Mouse (Mus musculus): Measurements from ENCODE around the gene Scrn2. TPM values are rescaled to one million over a fixed set of nuclear protein-coding genes. Genes with fewer than 3 reads are reported as not detected.

The Scrn2 gene
- polyA plus RNA-seq (2012), result 0.27 and 0.41 TPM in 2 replicates

DNA sequence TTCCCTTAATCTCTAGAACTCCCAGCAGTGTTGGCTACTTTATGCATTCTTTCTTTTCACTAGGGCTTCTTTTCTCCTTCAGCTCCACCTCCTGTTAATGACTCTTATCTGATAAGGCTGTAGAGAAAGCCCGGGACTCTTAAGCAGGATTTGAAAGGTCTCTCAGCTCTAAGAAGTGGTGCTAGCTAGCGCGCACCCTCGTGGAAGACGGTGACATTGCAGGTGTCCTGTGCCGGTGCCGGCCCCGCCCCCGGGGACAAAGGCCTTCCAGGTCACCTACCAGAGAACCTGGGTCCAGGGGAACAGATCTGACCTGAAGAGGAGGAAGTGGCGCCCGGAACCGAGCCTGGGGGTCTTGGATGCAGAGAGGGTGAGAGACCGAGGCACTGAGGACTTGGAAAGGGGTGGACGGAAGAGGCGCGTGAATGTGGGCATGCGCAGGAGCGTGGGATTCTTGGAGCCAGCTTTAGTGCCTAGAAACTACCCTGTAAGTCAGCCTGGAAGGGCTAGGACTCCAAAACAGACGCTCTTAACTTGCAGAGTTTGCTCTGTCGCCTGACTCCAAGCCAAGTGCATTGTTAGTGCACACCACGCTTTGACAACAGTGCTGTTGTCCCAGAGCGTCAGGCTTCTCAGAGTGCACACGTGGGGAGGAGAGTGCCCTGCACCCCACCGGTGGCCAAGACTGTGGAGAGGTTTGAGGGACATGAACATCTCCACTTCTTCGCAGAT lies at the start of gene Scrn2:
Gene Scrn2, plus strand, starts transcription at position 253 of the 732 bp plus-strand sequence.
- peaks cover 25% of the 10 kb centered on the region for H3K4me1 ChIP-seq (ENCODE audit: control insufficient read depth)
- TF ChIP-seq TAL1 (IDR thresholded peaks at IDR 0.05; ENCODE audit: low read length) (no peak), GATA1 (IDR thresholded peaks at IDR 0.05; ENCODE audit: low read length) (peak; percentile 69)
- peaks cover 3% of the 10 kb centered on the region; the same call in 1 of the 2 replicates for H3K36me3 ChIP-seq (ENCODE audit: control insufficient read depth)
- H3K9me3 ChIP-seq (ENCODE audit: control insufficient read depth, low read length), result no peaks in the 10 kb centered on the region
- H3K4me3 ChIP-seq (replicated peaks), result peak within 1 kb of the TSS; percentile 67
- peaks cover 15% of the 10 kb centered on the region for H3K27me3 ChIP-seq (ENCODE audit: control insufficient read depth)

DNA sequence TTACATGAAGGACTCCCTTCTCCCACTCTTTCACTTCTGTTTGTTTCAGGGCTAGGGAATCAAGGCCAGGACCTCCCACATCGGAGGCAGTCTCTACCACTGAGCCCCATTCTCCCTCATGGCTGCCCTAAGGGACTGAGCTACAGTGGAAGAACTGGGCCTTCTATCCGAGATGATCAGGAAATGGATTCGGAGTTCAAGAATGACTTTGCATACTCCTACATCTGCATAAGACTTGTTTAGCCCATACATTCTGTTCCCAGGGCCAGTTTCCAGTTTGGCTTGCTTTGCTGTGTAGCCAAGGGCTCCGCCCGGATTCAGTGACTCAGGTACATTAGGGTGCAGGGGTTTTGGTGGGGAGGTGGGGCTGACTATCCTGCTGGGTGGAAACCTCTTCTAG lies 49.7 kb upstream of the Scrn2 start:
- Histone ChIP-seq H3K4me3 (replicated peaks) (no peak overlapping the region), H3K36me3 (ENCODE audit: control insufficient read depth) (peaks cover 13% of the 10 kb centered on the region), H3K4me1 (ENCODE audit: control insufficient read depth) (peaks cover 52% of the 10 kb centered on the region), H3K9me3 (ENCODE audit: control insufficient read depth, low read length) (no peaks in the 10 kb centered on the region), H3K27me3 (ENCODE audit: control insufficient read depth) (peaks cover 20% of the 10 kb centered on the region)
- no peak for TF ChIP-seq TAL1 (IDR thresholded peaks at IDR 0.05; ENCODE audit: low read length)
- TF ChIP-seq GATA1 (IDR thresholded peaks at IDR 0.05; ENCODE audit: low read length), result no peak

DNA sequence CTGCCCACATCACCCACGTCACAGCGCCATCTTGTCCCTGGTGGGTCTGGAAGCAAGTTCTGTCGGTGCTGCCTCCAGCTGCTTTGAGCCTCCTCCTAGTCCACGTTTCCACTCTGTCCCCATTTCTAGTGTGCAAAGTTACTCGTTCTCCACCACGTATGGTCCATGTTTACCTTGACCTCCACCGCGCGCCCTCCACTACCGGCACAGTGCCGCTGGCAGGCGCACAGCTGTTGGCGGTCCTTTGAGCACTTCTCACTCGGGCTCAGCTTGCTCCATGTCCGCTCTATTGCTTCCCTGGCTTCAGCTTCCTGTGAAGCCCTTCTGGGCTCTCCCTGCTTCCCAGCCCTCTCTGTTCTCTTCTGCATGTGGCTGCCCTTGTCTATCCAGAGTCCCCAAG lies 48.3 kb upstream of the Scrn2 start:
- TF ChIP-seq TAL1 (IDR thresholded peaks at IDR 0.05; ENCODE audit: low read length), result no peak
- TF ChIP-seq GATA1 (IDR thresholded peaks at IDR 0.05; ENCODE audit: low read length), result no peak
- Histone ChIP-seq H3K9me3 (ENCODE audit: control insufficient read depth, low read length) (no peaks in the 10 kb centered on the region), H3K36me3 (ENCODE audit: control insufficient read depth) (no peaks in the 10 kb centered on the region), H3K4me1 (ENCODE audit: control insufficient read depth) (peaks cover 37% of the 10 kb centered on the region), H3K4me3 (replicated peaks) (no peak overlapping the region), H3K27me3 (ENCODE audit: control insufficient read depth) (peaks cover 31% of the 10 kb centered on the region)

DNA sequence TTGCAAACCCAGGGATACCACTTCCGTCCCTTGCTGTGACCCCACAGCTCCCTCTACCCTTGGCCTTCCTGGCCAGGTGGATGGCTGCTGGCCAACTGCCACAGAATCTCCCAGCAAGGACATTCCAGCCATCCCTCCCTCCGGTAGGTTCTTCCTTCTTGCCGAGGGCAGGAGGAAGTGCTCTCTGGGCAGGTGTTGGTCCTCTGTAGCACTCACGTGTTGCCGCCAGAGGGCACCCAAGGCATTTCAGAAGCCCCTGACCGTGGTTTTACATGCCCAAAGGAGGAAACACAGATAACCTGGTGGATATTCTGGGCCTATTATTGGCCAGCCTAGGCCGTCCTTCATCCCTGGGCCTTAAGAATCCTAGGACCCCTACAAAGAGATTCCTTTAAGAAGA lies 47.4 kb upstream of the Scrn2 start:
- no peak overlapping the region for H3K4me3 ChIP-seq (replicated peaks)
- no peaks in the 10 kb centered on the region for H3K9me3 ChIP-seq (ENCODE audit: control insufficient read depth, low read length)
- no peaks in the 10 kb centered on the region for H3K36me3 ChIP-seq (ENCODE audit: control insufficient read depth)
- peaks cover 39% of the 10 kb centered on the region for H3K27me3 ChIP-seq (ENCODE audit: control insufficient read depth)
- H3K4me1 ChIP-seq (ENCODE audit: control insufficient read depth), result peaks cover 35% of the 10 kb centered on the region
- TF ChIP-seq TAL1 (IDR thresholded peaks at IDR 0.05; ENCODE audit: low read length), result no peak

DNA sequence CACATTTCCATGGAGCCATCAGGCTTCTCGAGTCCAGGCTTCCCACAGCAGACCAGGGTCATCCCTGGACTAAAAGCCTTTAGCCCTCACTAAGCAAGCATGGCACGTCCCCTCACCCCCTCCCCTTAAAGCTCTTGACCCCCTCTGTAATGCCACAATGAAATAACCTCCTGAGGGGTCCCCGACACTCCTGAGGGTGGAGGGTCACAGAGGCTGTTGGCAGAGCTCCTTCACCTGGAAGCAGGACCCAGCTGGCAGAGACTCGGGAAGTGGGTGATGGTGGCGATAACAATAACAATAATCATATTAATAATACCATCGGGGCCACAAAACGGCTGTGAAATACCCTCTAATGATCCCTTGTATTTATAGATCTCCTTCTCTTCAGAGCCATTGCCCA lies 46.9 kb upstream of the Scrn2 start, which contains the start of gene Sp2:
Gene Sp2, minus strand, starts transcription at position 101 of the 400 bp plus-strand sequence.
- Histone ChIP-seq H3K27me3 (ENCODE audit: control insufficient read depth) (peaks cover 44% of the 10 kb centered on the region), H3K4me3 (replicated peaks) (no peak within 1 kb of the TSS)

DNA sequence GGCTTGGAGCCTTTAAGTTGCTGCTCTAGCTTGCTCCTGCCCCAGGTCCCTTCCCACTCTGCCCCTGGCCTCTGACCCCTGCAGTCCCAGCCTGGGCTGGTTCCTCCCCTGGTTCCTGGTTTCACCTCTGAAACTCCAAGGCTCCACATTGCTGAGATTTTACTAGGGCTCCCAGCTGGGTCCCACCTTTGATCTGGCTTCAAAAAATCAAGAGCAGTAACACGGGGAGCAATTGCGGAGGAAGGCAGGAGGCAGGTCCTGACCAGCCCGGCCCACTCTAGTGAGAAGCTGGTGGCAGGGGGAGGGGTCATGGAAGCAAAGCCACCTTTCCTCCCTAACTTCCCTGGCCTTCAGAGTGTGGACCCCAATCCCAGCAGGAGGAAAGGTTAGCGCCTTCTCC lies 44.8 kb upstream of the Scrn2 start:
- Histone ChIP-seq H3K36me3 (ENCODE audit: control insufficient read depth) (no peaks in the 10 kb centered on the region), H3K9me3 (ENCODE audit: control insufficient read depth, low read length) (no peaks in the 10 kb centered on the region; the same call in 1 of the 2 replicates), H3K4me3 (replicated peaks) (no peak overlapping the region), H3K27me3 (ENCODE audit: control insufficient read depth) (peaks cover 62% of the 10 kb centered on the region), H3K4me1 (ENCODE audit: control insufficient read depth) (peaks cover 25% of the 10 kb centered on the region)
- TF ChIP-seq TAL1 (IDR thresholded peaks at IDR 0.05; ENCODE audit: low read length) (no peak), GATA1 (IDR thresholded peaks at IDR 0.05; ENCODE audit: low read length) (no peak)

More for the DNA sequence above, 46.9 kb upstream of the Scrn2 start, which contains the start of gene Sp2:
- Histone ChIP-seq H3K4me1 (ENCODE audit: control insufficient read depth) (peaks cover 39% of the 10 kb centered on the region), H3K36me3 (ENCODE audit: control insufficient read depth) (no peaks in the 10 kb centered on the region), H3K9me3 (ENCODE audit: control insufficient read depth, low read length) (no peaks in the 10 kb centered on the region)
- TF ChIP-seq TAL1 (IDR thresholded peaks at IDR 0.05; ENCODE audit: low read length), result no peak
- TF ChIP-seq GATA1 (IDR thresholded peaks at IDR 0.05; ENCODE audit: low read length), result no peak

DNA sequence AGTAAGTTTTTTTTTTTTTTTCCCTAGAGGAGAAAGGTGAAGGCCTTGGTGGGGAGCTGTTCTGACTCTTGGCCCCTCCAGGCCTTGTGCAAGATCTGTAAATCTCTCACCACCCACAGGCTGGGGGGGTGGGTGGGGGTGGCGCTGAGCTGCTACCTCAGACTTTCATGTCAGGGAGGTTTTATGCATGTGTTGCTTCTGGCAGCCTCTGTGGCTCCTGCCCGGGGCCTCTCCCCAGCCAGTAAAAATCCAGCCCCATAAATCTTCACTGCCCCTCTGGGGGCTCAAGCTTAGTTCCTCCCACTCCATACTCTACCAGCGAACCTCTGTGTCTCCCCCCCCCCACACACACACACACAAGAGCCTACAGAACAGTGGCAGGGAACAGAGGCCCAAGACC lies 43.3 kb upstream of the Scrn2 start:
- peaks cover 65% of the 10 kb centered on the region for H3K27me3 ChIP-seq (ENCODE audit: control insufficient read depth)
- no peak overlapping the region for H3K4me3 ChIP-seq (replicated peaks)
- TF ChIP-seq GATA1 (IDR thresholded peaks at IDR 0.05; ENCODE audit: low read length) (no peak), TAL1 (IDR thresholded peaks at IDR 0.05; ENCODE audit: low read length) (no peak)
- H3K36me3 ChIP-seq (ENCODE audit: control insufficient read depth), result no peaks in the 10 kb centered on the region
- no peaks in the 10 kb centered on the region; the same call in 1 of the 2 replicates for H3K9me3 ChIP-seq (ENCODE audit: control insufficient read depth, low read length)
- peaks cover 17% of the 10 kb centered on the region for H3K4me1 ChIP-seq (ENCODE audit: control insufficient read depth)

DNA sequence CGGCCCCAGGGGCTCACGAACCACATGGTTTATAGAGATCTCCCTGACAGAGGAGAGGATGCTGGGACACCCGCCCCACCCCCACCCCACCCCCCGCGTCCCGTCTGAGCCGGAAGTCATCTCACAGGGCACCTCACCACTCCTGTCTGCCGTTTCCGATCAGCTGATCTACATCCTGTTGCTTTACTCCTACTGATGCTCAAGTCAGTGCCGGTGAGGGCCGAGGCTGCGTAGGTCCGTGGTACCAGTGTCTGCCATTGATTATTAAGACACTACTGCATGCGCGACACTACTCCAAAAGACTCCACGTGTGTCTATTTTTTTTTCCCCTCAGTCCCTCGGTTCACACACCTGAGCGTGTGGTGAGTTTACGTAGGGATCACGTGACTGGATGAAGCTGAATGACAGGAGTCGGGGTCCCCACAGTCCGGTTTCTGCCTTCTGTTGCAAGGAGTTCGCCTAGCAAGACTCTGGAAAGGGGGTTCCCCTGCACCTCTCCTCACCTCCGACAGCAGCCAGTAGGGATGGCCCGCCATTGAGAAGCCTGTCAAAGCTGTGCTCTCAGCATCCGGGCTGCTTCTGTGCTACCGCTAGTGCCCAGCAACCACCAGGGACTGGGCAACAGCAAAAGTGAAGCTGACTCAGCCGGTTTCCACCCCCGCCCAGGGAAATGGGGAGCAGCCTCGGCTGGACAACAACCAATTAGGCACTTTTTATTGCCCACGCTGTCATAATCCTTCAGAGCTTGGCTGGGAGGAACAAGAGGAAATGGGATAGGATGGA lies 41.7 kb upstream of the Scrn2 start:
- no peak for TF ChIP-seq TAL1 (IDR thresholded peaks at IDR 0.05; ENCODE audit: low read length)
- TF ChIP-seq GATA1 (IDR thresholded peaks at IDR 0.05; ENCODE audit: low read length), result no peak
- Histone ChIP-seq H3K9me3 (ENCODE audit: control insufficient read depth, low read length) (no peaks in the 10 kb centered on the region; the same call in 1 of the 2 replicates), H3K27me3 (ENCODE audit: control insufficient read depth) (peaks cover 79% of the 10 kb centered on the region), H3K4me3 (replicated peaks) (no peak overlapping the region), H3K4me1 (ENCODE audit: control insufficient read depth) (peaks cover 10% of the 10 kb centered on the region), H3K36me3 (ENCODE audit: control insufficient read depth) (no peaks in the 10 kb centered on the region)

DNA sequence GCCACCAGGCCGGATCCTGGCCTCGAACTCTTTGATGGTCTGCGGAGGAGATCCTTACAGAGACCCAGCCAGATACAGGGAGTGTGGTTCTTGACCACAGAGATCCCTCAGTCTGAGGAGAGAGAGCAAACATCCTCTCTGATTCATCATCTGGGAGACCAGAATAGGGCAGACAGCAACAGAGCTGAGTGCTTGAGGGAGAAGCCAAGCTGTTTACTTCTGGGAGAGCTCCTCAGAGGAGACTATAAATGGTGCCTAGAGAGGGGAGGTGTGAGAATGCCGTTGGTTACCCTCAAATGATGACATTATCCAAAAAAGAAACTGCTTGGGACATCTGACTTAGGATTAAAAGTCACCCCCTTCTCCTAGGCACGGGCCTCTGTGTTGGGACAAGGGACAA lies 38.2 kb upstream of the Scrn2 start:
- Histone ChIP-seq H3K4me1 (ENCODE audit: control insufficient read depth) (peaks cover 10% of the 10 kb centered on the region), H3K27me3 (ENCODE audit: control insufficient read depth) (peaks cover 79% of the 10 kb centered on the region)

More for the DNA sequence above, 38.2 kb upstream of the Scrn2 start:
- no peaks in the 10 kb centered on the region; the same call in 1 of the 2 replicates for H3K9me3 ChIP-seq (ENCODE audit: control insufficient read depth, low read length)
- H3K36me3 ChIP-seq (ENCODE audit: control insufficient read depth), result no peaks in the 10 kb centered on the region
- H3K4me3 ChIP-seq (replicated peaks), result no peak overlapping the region
- TF ChIP-seq TAL1 (IDR thresholded peaks at IDR 0.05; ENCODE audit: low read length), result no peak
- no peak for TF ChIP-seq GATA1 (IDR thresholded peaks at IDR 0.05; ENCODE audit: low read length)
